Mouse (Mus musculus): ENCODE results near the gene Tada3.
"Not testable (repeated sequence)": the region's sequence is repeated elsewhere in the genome, so short reads cannot be mapped to it uniquely, and the experiment has no call there.

Gene Tada3

DNA sequence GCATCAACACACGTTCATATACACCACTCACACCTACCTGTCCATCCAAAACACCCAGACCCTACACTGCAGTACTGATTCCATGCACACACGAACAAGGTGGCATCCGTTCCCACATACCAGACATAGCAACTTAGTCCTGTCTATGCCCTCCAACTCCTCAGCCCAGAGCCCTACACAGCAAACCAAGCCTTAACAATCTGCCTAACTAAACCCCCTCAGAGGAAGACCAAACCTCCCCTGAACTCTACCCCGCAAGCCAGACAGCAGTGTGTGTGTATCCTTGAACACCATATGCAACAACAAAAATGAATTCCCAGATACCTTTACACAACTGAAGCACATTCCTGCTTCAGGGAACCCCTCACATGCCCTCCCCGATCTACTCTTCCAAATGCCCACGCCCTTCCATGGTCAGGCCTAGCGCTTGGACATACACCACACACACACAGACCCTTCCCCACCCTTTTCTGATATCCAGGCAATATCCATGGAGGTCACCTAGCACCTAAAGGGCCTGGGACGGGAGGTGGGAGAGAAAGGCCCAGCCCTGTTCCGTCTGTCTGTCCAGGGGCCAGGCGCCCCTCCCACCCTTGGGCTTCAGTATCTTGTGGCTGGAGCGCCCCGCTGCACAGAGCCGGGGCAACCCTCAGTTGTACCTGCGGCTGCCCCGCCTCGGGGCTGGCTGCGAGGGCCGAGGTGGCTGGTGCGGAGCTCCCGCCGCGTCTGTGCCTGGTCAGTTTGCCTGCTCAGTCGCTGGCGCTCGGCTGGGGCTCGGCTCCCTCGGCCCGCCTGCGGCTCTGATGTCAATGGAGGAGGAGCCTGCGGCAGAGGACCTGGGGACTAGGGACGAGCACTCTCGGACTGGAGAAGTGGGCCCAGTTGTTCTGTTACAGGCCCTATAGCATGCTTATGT lies 34.2 kb downstream of the Tada3 start, which contains the start of gene Camk1:
TSS of gene Camk1 (minus strand) at position 808 of the 916 bp plus-strand sequence.
- peak; percentile 21 for DNase-seq (ENCODE audit: low read depth, low spot score)

DNA sequence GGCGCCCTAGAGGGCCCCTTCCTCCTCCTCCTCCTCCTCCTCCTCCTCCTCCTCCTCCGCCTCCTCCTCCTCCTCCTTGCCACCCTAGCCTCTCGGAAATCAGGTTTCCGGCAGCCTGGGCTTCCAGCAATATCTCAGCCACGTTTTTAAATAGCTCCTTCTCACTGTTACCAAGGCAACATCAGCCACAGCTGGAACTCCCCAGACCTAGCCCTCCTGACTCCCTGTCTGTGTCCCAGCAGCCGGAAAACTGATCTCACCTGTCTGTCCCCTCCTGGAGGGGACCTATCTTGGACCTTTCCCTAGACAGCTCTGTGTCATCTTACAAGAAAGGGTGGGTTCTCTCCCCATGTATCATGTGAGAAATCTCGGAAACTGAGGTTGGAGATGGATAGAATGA lies 35.4 kb downstream of the Tada3 start:
- DNase-seq (ENCODE audit: low read depth, low spot score) = no peak

DNA sequence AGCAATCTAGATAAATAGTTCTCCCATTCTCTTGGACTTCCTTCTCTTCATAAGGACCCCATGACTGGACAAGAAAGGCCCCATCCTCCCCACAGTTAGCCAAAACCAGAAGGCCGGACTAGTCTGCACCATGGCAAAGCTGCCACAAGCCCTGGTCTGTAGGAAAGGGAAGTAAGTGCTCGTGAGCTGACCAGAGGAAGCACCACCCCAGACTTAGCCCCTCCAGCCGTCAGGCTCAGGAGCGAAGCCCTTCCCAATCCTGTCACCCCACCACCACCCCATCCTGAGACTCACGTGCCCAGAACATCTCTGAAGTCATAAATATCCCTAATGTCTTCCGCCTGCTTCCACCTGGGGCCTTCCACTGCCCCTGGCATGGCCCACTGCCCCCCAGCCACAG lies 36.1 kb downstream of the Tada3 start:
- DNase-seq (ENCODE audit: low read depth, low spot score) = no peak

DNA sequence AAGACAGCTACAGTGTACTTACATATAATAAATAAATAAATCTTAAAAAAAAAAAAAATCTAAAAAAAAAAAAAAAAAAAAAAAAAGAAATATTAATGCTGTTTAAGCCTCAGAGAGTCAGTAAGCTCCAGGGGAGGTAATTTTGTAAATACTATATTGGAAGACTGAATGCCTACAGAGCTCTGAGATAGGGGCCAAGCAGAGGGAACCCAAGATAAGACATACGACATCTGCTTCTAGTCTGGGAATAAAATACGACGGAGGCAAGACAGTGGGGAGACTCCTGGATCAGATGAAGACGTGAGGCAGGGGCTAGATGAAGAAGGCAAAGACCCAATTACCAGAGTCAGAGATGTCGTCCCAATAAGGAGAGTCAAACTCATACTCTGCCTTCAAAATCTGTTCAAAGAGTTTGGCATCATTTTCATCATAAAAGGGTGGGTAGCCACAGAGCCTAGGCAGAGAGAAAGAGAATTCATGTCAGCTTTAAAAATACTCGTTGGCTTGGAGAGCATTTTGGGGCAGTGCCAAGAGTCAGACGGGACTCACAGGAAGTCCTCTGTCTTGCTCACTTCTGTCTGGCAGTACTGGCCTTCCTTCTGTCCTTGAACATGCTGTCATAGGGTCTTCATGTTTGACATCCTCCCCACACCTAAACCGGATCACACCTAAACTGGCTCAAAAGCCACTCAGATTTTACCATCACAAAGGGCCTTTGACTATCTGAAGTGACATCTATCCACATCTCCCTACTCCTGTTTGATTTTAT lies 40.6 kb downstream of the Tada3 start:
- DNase-seq (ENCODE audit: low read depth, low spot score) = no peak

DNA sequence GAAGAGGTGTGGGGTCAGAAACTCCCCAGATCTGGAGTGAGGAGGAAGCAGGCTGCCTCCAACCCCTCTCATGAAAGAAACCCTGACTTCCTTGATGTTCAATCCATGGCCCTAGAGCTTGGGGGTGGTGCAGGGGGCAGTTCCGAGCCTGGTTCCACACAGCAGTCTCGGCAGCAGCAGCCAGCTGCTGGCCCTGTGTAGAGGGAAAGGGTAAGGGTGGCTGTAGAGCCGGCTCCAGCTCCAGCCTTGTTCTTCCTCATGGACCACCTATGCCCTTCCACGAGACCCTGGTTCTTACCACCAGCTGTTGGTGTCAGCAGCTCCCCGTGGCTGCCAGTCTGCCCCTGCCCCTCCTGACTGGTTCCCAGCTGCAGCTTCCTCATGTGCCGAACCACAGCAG lies 43.5 kb downstream of the Tada3 start:
- DNase-seq (ENCODE audit: low read depth, low spot score) = no peak

DNA sequence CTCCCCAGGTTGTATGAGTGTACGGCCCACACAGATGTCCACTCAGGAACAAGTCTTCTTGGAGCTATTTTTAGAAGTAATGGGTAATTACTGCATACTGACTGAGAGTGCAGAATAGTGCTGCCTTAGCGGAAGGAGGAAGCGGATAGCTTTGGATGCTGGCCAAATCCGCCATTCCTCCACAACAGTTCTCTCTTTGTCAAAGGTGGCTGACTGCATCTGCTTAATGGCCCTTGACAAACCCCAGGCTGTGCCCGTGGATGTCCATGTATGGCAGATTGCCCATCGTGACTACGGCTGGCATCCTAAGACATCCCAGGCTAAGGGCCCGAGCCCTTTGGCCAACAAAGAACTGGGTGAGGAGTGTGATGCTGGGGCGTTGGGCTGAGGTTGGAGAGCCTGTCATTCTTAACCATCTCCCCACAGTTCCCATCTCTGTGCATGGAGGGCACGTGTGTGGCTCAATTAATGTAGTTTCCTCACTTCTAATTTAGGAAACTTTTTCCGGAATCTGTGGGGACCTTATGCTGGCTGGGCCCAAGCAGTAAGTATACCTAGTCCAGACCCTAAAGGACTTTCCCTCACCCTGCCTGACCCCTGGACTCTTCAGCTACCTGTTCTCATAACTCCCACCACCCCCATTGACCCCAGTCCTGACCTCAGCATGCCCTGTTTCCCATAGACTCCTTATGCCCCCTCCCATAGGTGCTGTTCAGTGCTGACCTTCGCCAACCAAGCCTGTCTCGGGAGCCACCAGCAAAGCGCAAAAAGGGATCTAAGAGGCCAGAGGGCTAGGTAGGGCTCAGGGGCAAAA lies 44.3 kb downstream of the Tada3 start:
- DNase-seq (ENCODE audit: low read depth, low spot score) = peak; percentile 23

DNA sequence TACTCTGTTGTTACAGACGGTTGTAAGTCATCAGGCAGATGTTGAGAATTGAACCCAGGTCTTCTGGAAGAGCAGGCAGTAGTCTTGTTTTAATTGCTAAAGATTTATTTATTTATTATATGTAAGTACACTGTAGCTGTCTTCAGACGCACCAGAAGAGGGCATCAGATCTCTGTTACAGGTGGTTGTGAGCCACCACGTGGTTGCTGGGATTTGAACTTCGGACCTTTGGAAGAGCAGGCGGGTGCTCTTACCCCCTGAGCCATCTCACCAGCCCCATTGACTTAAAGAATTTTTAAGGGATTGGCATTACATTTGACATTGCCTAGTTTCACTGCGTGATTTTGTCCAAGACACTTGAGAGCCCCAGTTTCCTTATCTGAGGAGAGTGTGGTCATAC lies 44.9 kb downstream of the Tada3 start:
- DNase-seq (ENCODE audit: low read depth, low spot score) = not testable (repeated sequence)

DNA sequence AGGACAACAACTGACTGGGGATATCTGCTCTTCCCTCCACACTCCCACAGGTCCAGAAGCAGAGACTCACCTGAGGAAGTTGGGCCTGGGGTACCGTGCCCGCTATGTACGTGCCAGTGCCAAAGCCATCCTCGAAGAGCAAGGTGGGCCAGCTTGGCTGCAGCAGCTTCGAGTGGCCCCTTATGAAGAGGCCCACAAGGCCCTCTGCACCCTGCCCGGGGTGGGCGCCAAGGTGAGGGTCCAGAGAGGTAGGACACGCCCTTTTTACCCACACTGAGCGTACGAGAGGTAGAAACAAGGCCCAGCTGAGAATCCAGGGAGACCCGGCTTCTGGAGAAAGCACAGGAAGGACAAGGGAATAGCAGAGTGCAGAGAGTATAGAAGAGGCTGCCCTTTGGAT lies 46.0 kb downstream of the Tada3 start:
- DNase-seq (ENCODE audit: low read depth, low spot score) = no peak

DNA sequence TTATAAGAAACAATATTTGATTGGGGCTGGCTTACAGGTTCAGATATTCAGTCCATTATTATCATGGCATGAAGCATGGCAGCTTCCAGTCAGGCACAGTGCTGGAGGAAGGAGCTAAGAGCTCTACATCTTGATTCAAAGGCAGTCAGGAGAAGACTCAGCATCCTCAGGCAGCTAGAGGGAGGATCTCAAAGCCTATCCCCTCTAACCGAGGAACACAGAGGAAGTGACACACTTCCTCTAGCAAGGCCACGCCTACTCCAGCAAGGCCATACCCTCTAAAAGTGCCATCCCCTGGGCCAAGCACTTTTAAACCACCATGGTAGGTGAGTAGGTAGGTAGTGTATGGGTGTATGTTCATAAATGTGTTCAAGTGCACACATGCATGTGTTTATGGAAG lies 47.1 kb downstream of the Tada3 start:
- DNase-seq (ENCODE audit: low read depth, low spot score) = no peak

DNA sequence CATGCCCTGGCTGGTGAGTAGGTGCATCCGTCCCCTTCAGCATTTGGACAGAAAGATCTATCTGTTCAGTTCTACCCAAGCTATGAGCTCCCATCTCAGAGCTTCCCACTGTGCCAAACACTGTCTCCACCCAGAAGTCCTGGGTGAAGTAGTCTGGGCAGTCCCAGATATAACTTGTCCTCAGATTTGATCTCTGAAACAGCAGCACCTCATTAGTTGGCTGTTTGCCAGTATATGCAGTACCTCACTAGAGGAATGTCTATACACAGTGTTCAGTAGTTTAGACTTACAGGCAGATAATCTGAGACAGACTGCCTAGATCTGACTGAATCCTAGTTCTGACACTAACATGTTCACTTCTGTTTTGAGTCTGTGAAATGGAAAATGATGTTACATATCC lies 48.3 kb downstream of the Tada3 start:
- DNase-seq (ENCODE audit: low read depth, low spot score) = no peak

DNA sequence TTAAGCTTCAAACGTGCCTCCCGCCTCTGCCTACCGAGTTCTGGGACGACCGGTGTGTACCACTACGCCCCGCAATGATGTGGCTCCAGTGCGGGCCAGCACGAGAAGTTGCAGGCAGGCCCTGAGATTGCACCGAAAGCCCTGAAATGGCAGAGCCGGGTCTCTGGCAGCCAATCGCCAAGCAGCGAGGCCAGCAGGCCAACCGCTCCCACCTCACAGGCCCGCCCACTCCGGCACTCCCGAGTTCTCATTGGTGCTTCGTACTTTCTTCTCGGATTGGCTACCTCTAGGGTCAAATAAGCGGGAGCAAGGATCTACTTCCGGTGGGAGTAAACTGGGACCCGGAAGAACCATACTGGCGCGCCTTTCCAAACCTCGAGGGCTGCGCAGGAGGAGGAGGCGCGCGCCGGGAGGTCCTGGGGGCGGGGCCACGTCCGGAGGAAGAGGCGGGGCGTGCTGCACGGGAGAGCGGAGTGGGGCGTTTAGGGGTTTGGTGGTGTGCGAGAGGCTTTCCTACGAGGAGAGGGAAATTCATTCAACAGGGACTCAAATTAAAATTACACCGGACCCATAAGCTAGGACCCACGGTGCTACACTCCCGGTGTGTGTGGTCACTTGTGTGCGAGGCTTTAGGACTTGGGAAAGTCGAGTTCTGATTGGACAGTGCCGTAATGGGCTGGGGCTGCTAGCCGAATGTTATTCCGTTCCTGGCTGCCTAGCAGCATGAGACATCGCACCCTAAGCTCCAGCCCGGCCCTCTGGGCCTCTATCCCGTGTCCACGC lies 51.0 kb downstream of the Tada3 start, which contains the start of gene Ogg1:
TSS of gene Ogg1 (plus strand) at position 440 of the 783 bp plus-strand sequence.
- peak; percentile 96 for DNase-seq (ENCODE audit: low read depth, low spot score)

Measured in retina, postnatal 7 days (tissue).